Mouse (Mus musculus): ENCODE results near the gene Git1. TPM values are rescaled to one million over a fixed set of nuclear protein-coding genes. Genes with fewer than 3 reads are reported as not detected.

The Git1 gene
- total and polyA plus RNA-seq, 3 experiments = 8.8 to 57.8 (median 28.9) TPM

DNA sequence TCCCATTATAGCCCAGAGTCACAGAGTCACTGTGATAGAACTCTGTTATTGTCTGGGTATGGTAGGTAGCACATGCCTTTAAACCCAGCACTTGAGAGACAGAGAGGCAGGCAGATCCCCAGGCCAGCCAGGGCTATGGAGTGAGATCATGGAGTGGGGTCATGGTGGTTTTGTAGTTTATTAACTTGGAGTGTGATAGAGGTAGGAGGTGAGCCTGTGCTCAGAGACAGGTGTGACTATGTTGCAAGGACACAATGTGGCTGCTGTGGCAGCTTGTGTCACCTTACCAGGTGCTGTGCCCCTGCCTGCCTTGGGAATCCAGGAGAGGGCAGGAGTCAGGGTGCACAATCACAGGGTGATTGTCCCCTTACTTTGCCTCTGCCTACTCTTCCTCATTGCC lies 2.1 kb downstream of the Git1 start:
- Histone ChIP-seq H3K36me3 (replicated peaks in 1 of 2; ENCODE audit: control insufficient read depth in 1 of 2, insufficient read depth in 1 of 2, low read length in 1 of 2) (peaks cover 14 to 44% of the 10 kb centered on the region in 2 experiments), H3K4me3 (replicated peaks in 1 of 3; ENCODE audit: low read depth in 2 of 3, low read length in 2 of 3, poor library complexity in 1 of 3) (no peak overlapping the region), H3K4me1 (ENCODE audit: control insufficient read depth in 1 of 2, insufficient read depth in 2 of 2) (peaks cover 19 to 62% of the 10 kb centered on the region in 2 experiments), H3K9ac (ENCODE audit: insufficient read depth, low read depth) (no peak overlapping the region), H3K9me3 (replicated peaks; ENCODE audit: low read length) (no peaks in the 10 kb centered on the region), H3K79me2 (replicated peaks; ENCODE audit: control insufficient read depth, extremely low read depth, insufficient read depth, poor library complexity, severe bottlenecking) (peaks cover 34% of the 10 kb centered on the region), H3K4me2 (ENCODE audit: insufficient read depth, low read depth, poor library complexity, severe bottlenecking) (no peak overlapping the region), H3K27ac (ENCODE audit: insufficient read depth, low read depth) (no peak overlapping the region), H3K27me3 (replicated peaks) (peaks cover 5% of the 10 kb centered on the region)
- TF ChIP-seq ZMIZ1 (IDR thresholded peaks at IDR 0.05; ENCODE audit: low read depth, low read length) (no peak), POLR2AphosphoS2 (IDR thresholded peaks at IDR 0.05; ENCODE audit: low read depth, low read length) (no peak), MAX (IDR thresholded peaks at IDR 0.05; ENCODE audit: low read length) (no peak), MAFK (IDR thresholded peaks at IDR 0.05; ENCODE audit: insufficient replicate concordance, low read length) (no peak), SIN3A (IDR thresholded peaks at IDR 0.05; ENCODE audit: low read length) (no peak), IRF4 (IDR thresholded peaks at IDR 0.05; ENCODE audit: low read depth, low read length) (no peak), ZC3H11A (IDR thresholded peaks at IDR 0.05; ENCODE audit: low read depth, low read length) (no peak), GABPA (IDR thresholded peaks at IDR 0.05; ENCODE audit: insufficient replicate concordance, low read depth, low read length) (no peak), NELFE (IDR thresholded peaks at IDR 0.05; ENCODE audit: low read depth, low read length) (no peak), USF1 (IDR thresholded peaks at IDR 0.05; ENCODE audit: low read depth, low read length) (no peak), CHD1 (IDR thresholded peaks at IDR 0.05; ENCODE audit: low read depth, low read length) (no peak), MXI1 (IDR thresholded peaks at IDR 0.05; ENCODE audit: low read depth, low read length) (no peak), KAT2A (IDR thresholded peaks at IDR 0.05; ENCODE audit: insufficient replicate concordance, low read length) (no peak), JUN (IDR thresholded peaks at IDR 0.05; ENCODE audit: insufficient read depth, low read depth, low read length) (no peak), CTCF (conservative IDR thresholded peaks at IDR 0.05 in 1 of 2, IDR thresholded peaks at IDR 0.05 in 1 of 2; ENCODE audit: low read depth in 2 of 2, low read length in 2 of 2) (no peak), POLR2A (IDR thresholded peaks at IDR 0.05; ENCODE audit: low read depth, low read length) (no peak)
- in situ Hi-C loops (cut with MboI; ENCODE audit: low pct_ligation_motif_present, low pct_unique_long_range_greater_than_20kb, low sequenced_read_pairs) = loop anchor here (5.0 kb wide), 1 partner anchor 127 kb away; no protein-coding TSS in a partner anchor
- dilution Hi-C loops (cut with MboI; ENCODE audit: extremely low pct_ligation_motif_present, extremely low pct_unique_long_range_greater_than_20kb, low sequenced_read_pairs) = no loop called here
- DNase-seq (ENCODE audit: extremely low read depth) = no peak

DNA sequence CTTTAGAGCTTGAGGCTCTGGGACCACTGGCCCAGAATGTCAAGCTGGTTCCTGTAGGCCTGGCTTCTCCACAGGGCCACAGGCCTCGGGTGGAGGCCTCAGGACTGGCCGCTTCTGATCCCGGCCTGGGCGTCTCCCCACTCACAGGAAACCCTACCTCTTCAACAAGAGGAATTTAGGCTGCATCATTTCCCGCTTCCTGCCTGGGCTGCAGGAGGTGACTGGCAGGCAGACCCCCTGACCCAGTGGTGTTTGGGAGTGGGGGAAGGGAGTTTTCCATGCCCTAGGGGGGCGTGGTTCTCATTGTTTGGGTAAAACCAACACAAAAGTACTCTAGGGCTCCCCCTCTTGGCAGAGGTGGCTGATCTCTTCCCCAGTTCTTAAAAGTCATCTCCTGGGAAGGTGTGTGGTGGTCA lies 4.0 kb downstream of the Git1 start:
- Histone ChIP-seq H3K4me3 (replicated peaks in 1 of 3; ENCODE audit: low read depth in 2 of 3, low read length in 2 of 3, poor library complexity in 1 of 3) (no peak overlapping the region), H3K9me3 (replicated peaks; ENCODE audit: low read length) (no peaks in the 10 kb centered on the region), H3K79me2 (replicated peaks; ENCODE audit: control insufficient read depth, extremely low read depth, insufficient read depth, poor library complexity, severe bottlenecking) (peaks cover 34% of the 10 kb centered on the region), H3K36me3 (replicated peaks in 1 of 2; ENCODE audit: control insufficient read depth in 1 of 2, insufficient read depth in 1 of 2, low read length in 1 of 2) (peaks cover 21 to 61% of the 10 kb centered on the region in 2 experiments), H3K4me2 (ENCODE audit: insufficient read depth, low read depth, poor library complexity, severe bottlenecking) (no peak overlapping the region), H3K27ac (ENCODE audit: insufficient read depth, low read depth) (0 out of 2 replicates have a peak overlapping the region, but pooled peaks have one; percentile 15), H3K27me3 (replicated peaks) (no peaks in the 10 kb centered on the region), H3K9ac (ENCODE audit: insufficient read depth, low read depth) (no peak overlapping the region), H3K4me1 (ENCODE audit: control insufficient read depth in 1 of 2, insufficient read depth in 2 of 2) (peaks cover 19 to 54% of the 10 kb centered on the region in 2 experiments)
- in situ Hi-C loops (cut with MboI; ENCODE audit: low pct_ligation_motif_present, low pct_unique_long_range_greater_than_20kb, low sequenced_read_pairs) = loop anchor here (5.0 kb wide), 1 partner anchor 125 kb away; no protein-coding TSS in a partner anchor
- dilution Hi-C loops (cut with MboI; ENCODE audit: extremely low pct_ligation_motif_present, extremely low pct_unique_long_range_greater_than_20kb, low sequenced_read_pairs) = no loop called here
- DNase-seq (ENCODE audit: extremely low read depth) = peak; percentile 89
- TF ChIP-seq EP300 (IDR thresholded peaks at IDR 0.05; ENCODE audit: low read length) = no peak
- TF ChIP-seq RAD21 (IDR thresholded peaks at IDR 0.05; ENCODE audit: low read depth, low read length) = peak; percentile 23
- TF ChIP-seq PAX5 (IDR thresholded peaks at IDR 0.05; ENCODE audit: low read length) = no peak
- TF ChIP-seq GABPA (IDR thresholded peaks at IDR 0.05; ENCODE audit: insufficient replicate concordance, low read depth, low read length) = no peak
- TF ChIP-seq USF1 (IDR thresholded peaks at IDR 0.05; ENCODE audit: low read depth, low read length) = no peak
- no peak for TF ChIP-seq MAX (IDR thresholded peaks at IDR 0.05; ENCODE audit: low read length)
- peak; percentile 55 for TF ChIP-seq MXI1 (IDR thresholded peaks at IDR 0.05; ENCODE audit: low read depth, low read length)
- no peak for TF ChIP-seq MAFK (IDR thresholded peaks at IDR 0.05; ENCODE audit: insufficient replicate concordance, low read length)
- TF ChIP-seq BHLHE40 (IDR thresholded peaks at IDR 0.05; ENCODE audit: low read depth, low read length) = no peak
- 0 out of 2 replicates have a peak, but pooled peaks have one; percentile 7 for TF ChIP-seq ELF1 (IDR thresholded peaks at IDR 0.05; ENCODE audit: low read depth, low read length)
- no peak for TF ChIP-seq ZMIZ1 (IDR thresholded peaks at IDR 0.05; ENCODE audit: low read depth, low read length)
- 0 out of 2 replicates have a peak, but pooled peaks have one; percentile 69 for TF ChIP-seq SIN3A (IDR thresholded peaks at IDR 0.05; ENCODE audit: low read length)
- TF ChIP-seq RCOR1 (conservative IDR thresholded peaks at IDR 0.05; ENCODE audit: low read depth, low read length) = no peak
- TF ChIP-seq HCFC1 (IDR thresholded peaks at IDR 0.05; ENCODE audit: low read depth, low read length) = no peak
- TF ChIP-seq ZC3H11A (IDR thresholded peaks at IDR 0.05; ENCODE audit: low read depth, low read length) = no peak
- TF ChIP-seq CTCF (conservative IDR thresholded peaks at IDR 0.05 in 1 of 2, IDR thresholded peaks at IDR 0.05 in 1 of 2; ENCODE audit: low read depth in 2 of 2, low read length in 2 of 2) = peak; percentile 63 to 84
- no peak for TF ChIP-seq JUND (conservative IDR thresholded peaks at IDR 0.05; ENCODE audit: low read depth, low read length)
- peak; percentile 63 for TF ChIP-seq SMC3 (IDR thresholded peaks at IDR 0.05; ENCODE audit: low read depth, low read length)
- no peak for TF ChIP-seq ETS1 (conservative IDR thresholded peaks at IDR 0.05; ENCODE audit: low read depth, low read length)
- TF ChIP-seq UBTF (IDR thresholded peaks at IDR 0.05; ENCODE audit: low read depth, low read length) = no peak
- peak; percentile 67 for TF ChIP-seq CHD2 (IDR thresholded peaks at IDR 0.05; ENCODE audit: low read length)
- TF ChIP-seq MEF2A (IDR thresholded peaks at IDR 0.05; ENCODE audit: borderline replicate concordance, low read depth, low read length) = no peak
- no peak for TF ChIP-seq POLR2AphosphoS2 (IDR thresholded peaks at IDR 0.05; ENCODE audit: low read depth, low read length)
- TF ChIP-seq MAZ (IDR thresholded peaks at IDR 0.05; ENCODE audit: low read depth, low read length) = peak; percentile 44; the same call in 1 of the 2 replicates
- TF ChIP-seq POLR2A (IDR thresholded peaks at IDR 0.05; ENCODE audit: low read depth, low read length) = no peak
- TF ChIP-seq USF2 (conservative IDR thresholded peaks at IDR 0.05; ENCODE audit: low read depth, low read length) = no peak

Measured in CH12.LX (cell line).